Mouse (Mus musculus): ENCODE data around the gene Fbxw7.

Fbxw7 gene

DNA sequence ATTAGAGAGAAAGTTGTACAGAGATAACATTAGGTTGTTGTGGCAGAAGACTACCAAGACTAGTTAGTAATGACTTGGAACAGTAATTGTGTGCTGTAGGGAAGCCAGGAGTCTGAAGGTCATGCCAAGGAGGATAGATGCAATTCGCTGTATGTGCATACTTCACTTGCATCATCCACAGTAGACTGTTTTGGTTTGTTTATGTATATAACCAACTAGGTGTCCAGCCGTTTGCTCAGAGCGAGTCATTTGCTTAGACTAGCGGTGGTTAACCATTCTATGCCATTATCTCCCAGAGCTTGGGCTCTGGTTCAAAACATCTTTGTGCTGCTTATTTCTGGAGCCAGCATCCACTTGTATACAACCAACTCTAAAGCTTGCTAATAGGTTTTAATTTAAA, 134.3 kb downstream of the Fbxw7 start:
- in situ Hi-C loops (cut with MboI, MseI) = no loop called here

DNA sequence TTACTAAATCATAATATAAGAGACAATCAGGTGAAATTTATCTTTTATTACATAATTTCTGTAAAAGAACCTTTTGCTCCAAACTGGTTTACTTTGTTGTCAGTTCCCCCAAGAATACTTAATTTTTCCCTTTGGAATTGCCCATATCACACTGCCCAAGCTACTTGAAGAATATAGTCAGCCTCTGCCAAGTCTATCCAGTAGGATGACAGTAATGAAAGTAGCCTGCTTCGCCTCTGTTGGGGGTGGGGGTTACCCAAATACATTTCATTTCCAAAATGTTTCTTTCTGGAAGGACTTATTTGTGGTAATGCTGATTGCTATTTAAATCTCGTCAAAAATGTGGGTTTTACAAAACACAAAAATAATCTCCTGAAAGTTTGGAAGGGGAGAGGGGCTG, 136.6 kb downstream of the Fbxw7 start:
- in situ Hi-C loops (cut with MboI, MseI) = no loop called here

DNA sequence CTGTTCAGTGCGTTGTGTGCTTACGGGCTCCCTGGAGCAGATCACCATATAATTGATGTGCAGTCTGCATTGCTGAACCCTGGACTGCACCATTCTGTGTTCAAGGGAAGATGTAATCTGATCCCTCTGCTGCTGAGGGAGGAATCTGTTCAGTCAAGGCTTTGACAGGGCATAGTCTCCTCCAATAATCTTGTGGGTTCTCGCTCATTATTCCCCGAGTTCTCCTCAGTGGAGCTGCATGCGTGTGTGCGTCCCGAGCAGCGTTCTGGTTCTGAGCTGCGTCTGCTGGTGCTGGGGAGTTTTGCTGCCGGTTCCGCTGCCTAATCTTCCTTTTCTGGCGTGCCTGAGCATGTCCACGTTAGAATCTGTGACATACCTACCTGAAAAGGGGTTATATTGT, 137.1 kb downstream of the Fbxw7 start:
- in situ Hi-C loops (cut with MboI, MseI) = no loop called here

DNA sequence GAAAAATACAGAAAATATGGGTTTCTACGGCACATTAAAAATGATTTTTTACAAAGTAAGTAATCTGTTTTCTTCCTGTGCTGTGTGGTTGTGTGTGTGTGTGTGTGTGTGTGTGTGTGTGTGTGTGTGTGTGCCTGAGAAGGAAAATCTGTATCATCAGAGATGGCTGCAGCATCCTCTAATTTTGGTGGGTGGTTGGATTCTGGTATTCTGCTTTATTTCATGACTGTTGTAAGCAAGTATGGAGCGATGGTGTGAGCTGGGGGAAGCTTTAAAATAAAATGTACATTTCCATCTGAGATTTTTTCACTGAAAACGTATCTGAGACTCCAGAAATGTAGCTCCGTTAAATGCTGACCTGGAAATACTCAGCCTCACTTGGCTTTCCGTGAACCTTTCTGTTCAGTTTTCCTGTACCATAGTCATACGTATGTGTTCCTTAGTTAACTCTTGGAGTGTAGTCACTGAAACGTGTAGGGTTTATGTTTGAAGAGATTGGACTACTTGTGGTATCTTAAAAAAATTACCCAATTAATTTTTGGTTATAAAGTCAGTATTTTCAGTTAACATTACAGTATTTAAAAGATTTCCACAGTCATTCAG, 137.6 kb downstream of the Fbxw7 start:
- in situ Hi-C loops (cut with MboI, MseI) = no loop called here

DNA sequence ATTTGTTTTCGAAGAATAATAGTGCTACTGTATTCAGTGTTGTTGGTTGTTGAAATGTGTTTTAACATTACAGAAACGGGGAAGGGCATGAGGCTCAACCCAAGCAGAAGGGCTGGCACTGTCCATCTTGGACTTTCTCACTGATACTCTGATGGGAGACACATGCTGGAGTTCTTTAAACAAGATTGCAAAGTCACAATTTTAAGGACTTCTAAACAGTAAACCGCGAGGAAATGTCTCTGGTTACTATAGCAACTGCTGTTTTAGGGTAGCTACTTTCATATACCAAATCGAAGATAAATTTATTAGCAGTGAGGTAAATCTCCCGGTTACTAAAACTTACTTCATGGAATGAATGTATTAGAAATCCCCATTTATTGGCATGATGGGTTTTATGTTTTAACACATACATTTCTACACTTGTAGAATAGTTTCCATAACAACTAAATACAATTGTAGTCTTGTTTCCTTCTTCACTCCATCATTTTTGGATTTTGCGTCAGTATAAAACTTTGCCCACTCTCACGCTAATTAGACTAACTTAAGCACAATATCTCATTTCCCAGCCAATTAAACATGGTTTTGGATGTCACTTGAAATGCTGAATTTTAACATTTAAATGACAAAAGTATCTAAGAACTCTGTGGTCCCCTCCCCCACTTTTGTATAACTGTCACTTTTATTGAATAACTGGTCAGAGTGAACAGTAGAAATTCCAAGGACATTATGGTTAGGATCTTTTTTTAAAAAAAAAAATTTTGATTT, 140.1 kb downstream of the Fbxw7 start:
- in situ Hi-C loops (cut with MboI, MseI) = no loop called here

DNA sequence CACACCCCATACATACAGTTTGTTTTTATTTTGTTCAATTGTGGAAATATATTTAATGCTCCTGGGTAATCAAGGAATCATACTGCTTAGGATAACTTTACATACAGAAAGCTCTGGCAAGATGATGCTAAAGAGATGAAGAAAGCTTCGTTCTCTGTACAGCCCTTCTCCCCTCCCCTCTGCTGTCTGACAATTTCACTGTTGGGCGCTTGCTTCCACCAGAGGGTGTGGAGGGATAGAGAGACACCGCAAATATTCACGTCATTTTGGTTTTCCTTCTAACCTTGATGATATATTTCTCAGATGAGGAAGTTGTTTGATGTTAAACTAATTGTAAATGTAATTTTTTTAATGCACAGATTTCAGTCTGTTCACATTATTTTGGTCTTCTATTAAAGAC, 140.8 kb downstream of the Fbxw7 start:
- in situ Hi-C loops (cut with MboI, MseI) = no loop called here

DNA sequence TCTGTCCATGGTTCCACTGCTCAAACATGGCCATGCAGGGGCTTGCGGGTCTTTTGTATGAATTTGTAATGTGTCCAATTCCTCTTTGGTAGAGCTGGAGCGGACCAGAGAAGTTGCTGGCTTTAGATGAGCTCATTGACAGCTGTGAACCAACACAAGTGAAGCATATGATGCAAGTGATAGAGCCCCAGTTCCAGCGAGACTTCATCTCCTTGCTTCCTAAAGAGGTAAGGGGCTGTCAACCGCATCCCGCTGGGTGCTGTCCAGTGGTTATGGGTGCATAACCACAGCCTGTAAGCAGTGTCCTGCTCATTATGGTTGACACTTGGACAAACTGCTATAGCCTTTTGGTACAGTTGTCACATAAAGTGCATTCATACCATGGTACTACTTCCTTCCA, 150.1 kb downstream of the Fbxw7 start:
- in situ Hi-C loops (cut with MboI, MseI) = no loop called here

DNA sequence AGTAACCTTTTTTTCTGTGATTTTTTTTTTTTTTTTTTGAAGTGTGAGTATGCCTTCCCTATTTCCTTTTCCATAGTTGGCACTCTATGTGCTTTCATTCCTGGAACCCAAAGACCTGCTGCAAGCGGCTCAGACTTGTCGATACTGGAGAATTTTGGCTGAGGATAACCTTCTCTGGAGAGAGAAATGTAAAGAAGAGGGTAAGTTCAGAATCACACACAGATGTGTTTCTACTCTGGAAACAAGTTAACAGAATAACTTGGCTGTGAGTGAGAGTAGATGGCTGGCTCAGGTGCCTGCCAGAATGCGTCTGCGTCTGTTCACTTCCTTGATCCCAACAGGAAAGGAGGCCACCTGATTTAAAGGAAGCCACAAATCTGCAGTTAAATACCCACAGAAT, 152.3 kb downstream of the Fbxw7 start:
- in situ Hi-C loops (cut with MboI, MseI) = no loop called here

DNA sequence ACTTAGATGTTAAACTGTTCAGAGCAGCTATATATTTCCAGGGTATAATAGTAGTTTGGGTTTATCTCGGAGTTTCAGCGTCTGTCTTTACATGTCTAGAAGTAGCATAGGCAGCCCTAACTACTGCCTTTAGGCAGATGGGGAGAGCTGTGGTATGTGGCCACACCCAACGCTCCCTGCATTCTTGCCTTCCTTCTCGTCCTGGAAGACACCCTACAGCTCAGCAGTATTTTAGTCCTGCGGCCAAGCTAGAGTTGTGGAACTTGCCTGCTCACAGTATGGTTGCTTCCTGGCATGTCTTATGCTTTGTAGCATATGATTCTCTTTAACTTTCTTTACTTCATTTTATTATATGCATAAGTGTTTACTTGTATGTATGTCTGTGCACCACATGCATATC, 156.5 kb downstream of the Fbxw7 start:
- in situ Hi-C loops (cut with MboI, MseI) = no loop called here

DNA sequence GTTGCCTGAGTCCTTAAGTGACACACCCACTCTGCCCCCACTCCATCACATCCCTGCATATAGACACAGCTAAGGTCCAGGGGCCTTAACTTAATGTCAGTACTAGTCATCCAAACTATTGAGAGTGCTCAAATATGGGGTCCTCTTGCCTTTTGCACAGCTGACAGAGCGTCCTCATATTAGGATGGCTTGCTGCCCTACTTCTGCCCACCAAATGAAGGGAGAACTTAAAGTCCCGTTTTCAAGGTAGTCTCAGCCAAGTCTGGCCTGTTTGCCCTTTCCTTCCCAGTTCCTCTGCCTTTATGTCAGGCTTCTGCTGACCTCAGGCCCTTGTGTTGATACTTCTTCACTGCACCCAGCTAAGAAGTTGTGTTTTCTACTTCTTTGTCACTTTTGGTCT, 157.8 kb downstream of the Fbxw7 start:
- in situ Hi-C loops (cut with MboI, MseI) = no loop called here

DNA sequence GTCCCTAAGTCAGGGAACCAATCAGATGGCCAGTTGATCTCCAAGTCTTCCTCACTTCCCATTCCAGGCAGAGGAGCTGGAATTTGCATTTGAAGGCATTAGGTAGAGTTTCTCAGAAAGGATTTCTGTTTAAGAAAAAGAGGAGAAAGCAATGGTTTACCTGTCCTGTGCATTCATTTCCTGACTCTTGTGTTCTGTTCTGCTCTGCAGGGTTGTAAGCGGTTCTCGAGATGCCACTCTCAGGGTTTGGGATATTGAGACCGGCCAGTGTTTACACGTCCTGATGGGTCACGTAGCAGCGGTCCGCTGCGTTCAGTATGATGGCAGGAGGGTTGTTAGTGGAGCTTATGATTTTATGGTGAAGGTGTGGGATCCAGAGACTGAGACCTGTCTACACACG, 159.1 kb downstream of the Fbxw7 start:
- in situ Hi-C loops (cut with MboI, MseI) = no loop called here

DNA sequence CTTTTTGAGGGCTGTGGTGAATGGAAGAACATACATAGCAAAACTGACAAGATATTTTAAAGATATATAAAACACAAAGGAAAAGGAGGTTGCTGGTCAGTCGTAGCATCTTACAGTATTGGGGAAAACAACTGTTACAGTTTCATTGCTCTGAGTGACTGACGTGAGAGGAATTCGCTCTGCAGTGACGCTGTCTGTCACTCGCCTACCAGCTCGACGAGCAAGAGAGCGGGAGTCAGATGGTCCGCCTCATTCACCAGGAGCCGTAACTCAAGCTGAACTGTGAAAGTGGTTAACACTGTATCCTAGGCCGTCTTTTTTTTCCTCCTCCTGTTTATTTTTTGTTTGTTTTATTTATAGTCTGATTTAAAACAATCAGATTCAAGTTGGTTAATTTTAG, 163.6 kb downstream of the Fbxw7 start:
- in situ Hi-C loops (cut with MboI, MseI) = no loop called here

DNA sequence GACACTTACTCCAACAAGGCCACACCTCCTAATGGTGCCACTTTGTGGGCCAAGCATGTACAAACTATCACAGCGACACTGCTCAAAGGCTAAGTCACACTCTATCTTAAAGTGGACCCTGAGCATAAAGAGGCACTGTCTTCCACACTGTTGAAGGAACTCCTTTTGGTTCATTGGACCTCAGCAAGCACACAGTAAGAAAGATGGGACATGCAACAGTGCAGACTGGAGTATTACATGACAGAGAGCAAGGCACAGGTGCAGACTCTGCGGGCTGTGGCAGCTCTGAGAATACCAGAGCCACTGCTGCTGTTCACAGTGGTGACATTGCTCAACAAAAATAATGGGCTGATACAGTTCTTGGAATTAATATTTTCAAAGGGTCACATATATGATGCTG, 165.1 kb downstream of the Fbxw7 start:
- in situ Hi-C loops (cut with MboI, MseI) = no loop called here

DNA sequence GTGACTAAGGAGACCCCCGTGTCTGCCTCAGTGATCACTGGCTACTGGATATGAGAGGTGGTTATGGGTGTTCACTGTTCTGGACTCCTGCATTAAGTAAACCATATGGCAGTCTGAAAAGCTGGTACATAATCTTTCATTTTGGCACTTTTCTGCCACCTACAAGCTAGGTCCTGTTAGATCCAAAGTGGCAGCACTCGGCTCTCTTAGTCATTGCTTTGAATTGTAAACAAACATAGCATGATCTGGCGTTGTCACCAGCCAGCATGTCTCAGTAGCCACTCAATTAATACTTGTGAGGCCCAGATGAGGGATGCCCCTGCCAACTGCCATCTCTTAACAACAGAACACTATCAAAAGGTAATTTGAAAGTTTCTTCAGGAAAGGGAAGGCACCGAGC, 167.6 kb downstream of the Fbxw7 start:
- in situ Hi-C loops (cut with MboI, MseI) = no loop called here

DNA sequence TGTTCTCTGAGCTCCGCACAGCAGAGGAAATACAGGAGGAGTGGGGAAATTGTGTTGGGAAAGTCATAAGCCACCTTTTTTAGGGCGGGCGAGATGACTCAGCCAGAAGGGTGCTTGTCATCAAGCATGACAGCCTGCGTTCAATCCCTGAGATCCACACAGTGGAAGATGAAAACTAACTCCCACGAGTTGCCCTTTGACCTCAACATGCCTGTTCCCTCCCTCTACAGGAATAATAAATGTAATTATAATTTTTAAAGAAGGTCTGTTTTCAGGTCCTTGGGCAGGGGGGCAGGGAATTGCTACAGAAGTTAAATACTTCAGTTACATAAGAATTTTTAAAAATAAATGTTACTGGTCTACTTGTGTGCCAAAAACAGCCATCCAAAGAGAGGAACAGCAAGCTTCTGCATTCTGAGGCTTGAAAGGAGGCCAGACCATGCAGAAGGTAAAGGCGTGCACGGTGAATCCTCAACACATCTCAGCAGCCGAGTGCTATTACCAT, 170.1 kb downstream of the Fbxw7 start:
- in situ Hi-C loops (cut with MboI, MseI) = no loop called here

DNA sequence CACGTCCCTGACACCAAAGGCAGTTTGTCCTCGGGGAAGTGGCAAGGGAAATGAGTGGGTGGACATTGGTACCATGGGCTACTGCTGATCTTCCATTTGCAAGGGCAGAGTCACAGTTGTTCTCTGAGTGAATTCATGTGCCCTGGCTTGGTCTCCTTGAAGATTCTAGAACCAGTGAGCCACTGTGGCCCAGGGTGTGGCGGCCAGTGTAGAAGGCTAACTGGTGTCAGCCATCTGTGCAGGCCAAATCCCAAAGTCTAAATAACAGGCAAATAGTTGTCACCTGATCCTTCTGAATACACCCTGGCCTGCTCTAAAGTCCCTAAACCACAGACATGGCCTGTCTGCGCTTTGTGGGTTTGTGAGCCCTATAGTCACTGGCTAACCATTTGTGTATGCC, 173.8 kb downstream of the Fbxw7 start:
- in situ Hi-C loops (cut with MboI, MseI) = no loop called here

DNA sequence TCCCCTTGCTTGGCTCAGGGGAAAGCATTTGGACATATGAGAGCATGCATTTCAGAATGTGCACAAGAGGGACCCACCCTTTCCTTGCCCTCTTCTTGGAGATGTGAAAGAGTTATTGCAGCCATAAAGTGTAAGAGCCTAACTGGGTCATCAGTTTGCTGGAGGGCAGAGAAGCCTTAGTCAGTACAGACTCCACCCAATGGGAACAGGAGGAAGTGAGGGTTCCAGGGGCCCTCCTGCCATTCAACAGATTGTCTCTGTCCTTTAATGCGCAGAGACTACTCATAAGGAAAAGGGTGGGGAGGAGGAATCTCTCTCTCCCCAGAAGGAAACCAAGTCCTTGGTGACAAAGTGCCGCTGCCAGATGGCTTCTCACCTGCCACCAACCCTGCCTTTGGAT, 190.2 kb downstream of the Fbxw7 start:
- in situ Hi-C loops (cut with MboI, MseI) = no loop called here

DNA sequence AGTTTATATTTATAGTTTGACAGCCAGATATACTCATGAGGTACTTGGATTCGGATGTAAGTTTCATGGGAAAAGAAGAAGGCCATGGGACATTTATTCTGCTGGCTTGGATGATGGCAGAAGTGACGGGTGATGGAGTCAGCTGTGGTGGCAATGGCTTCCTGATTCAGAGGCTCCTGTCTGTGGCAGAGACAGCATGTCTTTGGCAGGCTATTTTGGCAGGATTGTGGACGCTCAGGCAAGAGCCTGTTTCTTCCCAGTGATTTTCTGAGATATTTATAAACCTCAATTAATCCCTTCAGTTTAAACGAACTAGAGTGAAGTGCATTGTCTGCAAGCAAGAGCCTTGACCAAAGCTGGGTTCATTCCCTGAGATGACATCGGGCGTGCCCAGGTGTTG, 197.8 kb downstream of the Fbxw7 start:
- in situ Hi-C loops (cut with MboI, MseI) = no loop called here

DNA sequence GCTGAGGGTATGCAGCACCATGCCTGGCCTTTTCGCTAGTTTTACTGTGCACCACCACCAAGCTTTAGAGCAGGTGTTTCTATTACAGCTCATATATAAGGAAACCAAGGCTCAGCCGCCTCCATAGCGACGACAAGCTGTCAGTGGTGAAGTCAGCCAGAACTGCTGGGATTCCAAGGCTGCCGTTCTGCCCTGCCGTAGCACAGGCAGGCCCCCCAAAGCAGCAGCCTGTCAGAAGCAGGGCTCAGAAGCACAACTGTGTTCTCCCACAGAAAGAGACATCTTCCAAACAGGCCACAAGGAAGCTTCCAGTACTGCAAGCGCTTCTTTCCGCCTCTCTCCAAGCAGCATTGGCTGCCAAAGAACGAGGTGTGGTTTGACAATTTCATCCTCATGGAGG, 200.6 kb downstream of the Fbxw7 start:
- in situ Hi-C loops (cut with MboI, MseI) = no loop called here

DNA sequence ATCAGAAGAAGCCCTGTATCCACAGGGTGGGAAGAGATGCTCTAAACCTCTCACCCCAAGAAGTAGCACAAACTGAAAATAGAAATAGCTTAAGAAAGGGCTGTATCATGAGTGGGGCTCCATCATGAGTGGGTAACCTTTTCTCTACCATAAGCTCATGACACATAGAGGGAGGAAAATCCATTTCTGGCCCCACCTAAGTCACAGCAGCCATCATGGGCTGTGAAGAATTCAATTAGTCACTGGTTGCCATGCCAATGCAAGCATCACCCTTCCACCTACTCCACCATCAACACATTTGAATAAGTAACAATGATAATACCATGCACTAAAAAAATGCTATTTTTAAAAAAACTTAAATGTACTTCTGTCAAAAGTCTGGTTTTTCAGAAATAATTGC, 205.1 kb downstream of the Fbxw7 start:
- in situ Hi-C loops (cut with MboI, MseI) = no loop called here

DNA sequence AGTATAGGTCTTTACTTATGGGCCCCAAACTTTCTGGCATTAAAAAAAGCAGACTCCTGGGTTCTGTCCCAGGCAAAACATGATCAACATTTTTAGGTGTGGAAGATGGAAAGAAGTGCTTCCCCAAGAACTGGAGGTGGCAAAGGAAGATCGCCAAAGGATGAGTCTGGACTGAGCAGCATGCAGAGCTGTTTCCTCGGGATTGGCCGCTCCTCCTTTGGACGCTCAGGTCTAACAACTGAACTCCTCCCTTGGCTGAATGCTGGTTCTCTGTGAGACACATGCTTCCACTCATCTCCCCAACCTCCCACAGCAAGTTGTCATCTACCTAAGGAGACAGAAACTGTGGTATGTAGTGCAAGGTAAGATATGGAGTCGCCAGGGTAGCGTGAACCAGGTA, 206.7 kb downstream of the Fbxw7 start:
- in situ Hi-C loops (cut with MboI, MseI) = no loop called here

DNA sequence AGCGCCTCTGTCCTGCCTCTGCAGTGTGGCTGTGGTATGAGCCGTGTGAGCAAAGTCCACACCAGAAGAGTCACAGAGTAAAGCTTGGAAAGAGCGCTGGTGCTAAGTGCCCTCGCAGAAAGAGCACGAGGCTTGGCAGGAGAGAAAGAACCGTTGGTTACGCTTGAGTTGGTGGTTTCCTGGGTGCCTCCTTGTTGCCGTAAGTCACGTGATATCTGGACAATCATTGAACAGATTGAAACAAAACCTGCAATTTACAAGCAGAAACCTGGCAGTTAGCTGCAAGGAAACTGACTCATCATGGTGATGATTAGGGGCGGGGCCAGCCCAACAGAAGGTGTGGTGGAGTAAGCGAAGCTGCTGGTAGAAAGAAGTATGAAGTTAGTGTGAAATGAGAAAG, 207.7 kb downstream of the Fbxw7 start:
- in situ Hi-C loops (cut with MboI, MseI) = no loop called here

DNA sequence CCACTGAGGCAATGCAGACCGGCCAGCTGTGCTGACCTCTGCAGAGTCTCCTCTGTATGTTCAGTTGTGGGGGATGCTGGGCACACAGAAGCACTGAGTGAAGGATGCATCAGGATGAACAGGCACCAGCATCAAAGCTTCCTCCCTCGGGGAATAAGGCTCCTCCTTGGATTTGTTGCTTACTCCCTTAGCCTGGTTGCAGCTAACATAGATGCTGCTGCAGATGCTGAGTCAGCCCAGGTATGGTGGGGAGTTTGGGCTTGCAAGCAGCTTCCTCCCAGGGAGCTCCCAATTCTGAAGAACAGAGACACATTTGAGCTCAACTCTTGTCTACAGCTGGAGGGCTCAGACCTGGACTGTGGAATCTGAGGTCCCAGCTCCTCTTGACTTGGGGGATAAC, 209.2 kb downstream of the Fbxw7 start:
- in situ Hi-C loops (cut with MboI, MseI) = no loop called here

Measured in T-helper 1 cell (primary cell).